Mouse (Mus musculus) adrenal gland, postnatal 14 days (tissue): ENCODE measurements around the gene Kif1a. TPM values are rescaled to one million over a fixed set of nuclear protein-coding genes. Genes with fewer than 3 reads are reported as not detected.

Source experiments
- total RNA-seq: library from RNA; stranded (reverse); gene quantifications from 2 replicates; pipeline ENCODE4 v1.2.3, GENCODE M21; 2021

Kif1a gene
- total RNA-seq, 1 experiment from 2014 or later: 18.5 TPM

Other genes starting within 250 kb of the Kif1a start
- gene Ankmy1, start 199.0 kb downstream of the Kif1a start, total RNA-seq: 0.67 and 0.94 TPM in 2 replicates
- gene Dusp28, start 195.0 kb downstream of the Kif1a start, total RNA-seq: 12.9 and 13.6 TPM in 2 replicates
- gene Rnpepl1, start 191.2 kb downstream of the Kif1a start, total RNA-seq: 69.4 and 74.6 TPM in 2 replicates
- gene Capn10, start 167.6 kb downstream of the Kif1a start, total RNA-seq: 16.2 and 18.7 TPM in 2 replicates
- 1.9 and 3.5 TPM in 2 replicates for gene Gpr35, start 151.1 kb downstream of the Kif1a start, total RNA-seq
- not detected in 2 replicates for gene Aqp12, start 95.6 kb downstream of the Kif1a start, total RNA-seq
- gene Agxt, start 33.3 kb upstream of the Kif1a start, total RNA-seq: 2.3 and 40.2 TPM in 2 replicates
- gene 2310007B03Rik, start 59.0 kb upstream of the Kif1a start, total RNA-seq: not detected in 2 replicates
- 0.07 and 0.08 TPM in 2 replicates for gene Crocc2, start 66.8 kb upstream of the Kif1a start, total RNA-seq
- gene Sned1, start 133.9 kb upstream of the Kif1a start, total RNA-seq: 22.5 and 23.2 TPM in 2 replicates
- gene Mterf4, start 204.0 kb upstream of the Kif1a start, total RNA-seq: 29.1 and 32.4 TPM in 2 replicates
- gene Ppp1r7, start 240.9 kb upstream of the Kif1a start, total RNA-seq: 22.1 and 27.2 TPM in 2 replicates
- gene Pask, start 241.5 kb upstream of the Kif1a start, total RNA-seq: 4.0 and 5.3 TPM in 2 replicates